Mouse (Mus musculus): ENCODE data around the gene Pex16. TPM values are rescaled to one million over a fixed set of nuclear protein-coding genes. Genes with fewer than 3 reads are reported as not detected.

The Pex16 gene
- polyA plus RNA-seq, 1 experiment from 2014 or later, result 22.4 TPM

GRCm38 (mm10) chr2:92421723-92422387 is 47.4 kb downstream of the Pex16 start:
- Histone ChIP-seq H3K4me3 (ENCODE audit: low read depth, low read length) (no peak overlapping the region), H3K36me3 (ENCODE audit: control insufficient read depth, insufficient read depth, low read length) (peaks cover 8% of the 10 kb centered on the region)
- ATAC-seq (ENCODE audit: insufficient read depth, low FRiP score, low TSS enrichment), result no peak

GRCm38 (mm10) chr2:92422388-92423135 is 48.1 kb downstream of the Pex16 start:
- no peaks in the 10 kb centered on the region for H3K27me3 ChIP-seq (ENCODE audit: control insufficient read depth, insufficient read depth, low read length)
- peaks cover 11% of the 10 kb centered on the region; the same call in 1 of the 2 replicates for H3K4me1 ChIP-seq (ENCODE audit: control insufficient read depth, insufficient read depth, low read length)
- H3K9me3 ChIP-seq (ENCODE audit: control insufficient read depth, low read length), result no peaks in the 10 kb centered on the region
- DNase-seq (ENCODE audit: low spot score), result no peak
- H3K4me2 ChIP-seq (ENCODE audit: low read depth), result no peak overlapping the region
- H3K9ac ChIP-seq (ENCODE audit: low read length), result no peak overlapping the region
- WGBS, result 84% methylated on average over 10 of the region's 10 CpGs
- H3K27ac ChIP-seq (ENCODE audit: low read depth, low read length), result no peak overlapping the region
- no peak overlapping the region for H3K4me3 ChIP-seq (ENCODE audit: low read depth, low read length)
- ATAC-seq (ENCODE audit: insufficient read depth, low FRiP score, low TSS enrichment), result no peak
- H3K36me3 ChIP-seq (ENCODE audit: control insufficient read depth, insufficient read depth, low read length), result peaks cover 7% of the 10 kb centered on the region

More at GRCm38 (mm10) chr2:92421723-92422387, 47.4 kb downstream of the Pex16 start:
- no peaks in the 10 kb centered on the region for H3K27me3 ChIP-seq (ENCODE audit: control insufficient read depth, insufficient read depth, low read length)
- DNase-seq (ENCODE audit: low spot score), result no peak
- peaks cover 11% of the 10 kb centered on the region; the same call in 1 of the 2 replicates for H3K4me1 ChIP-seq (ENCODE audit: control insufficient read depth, insufficient read depth, low read length)
- H3K27ac ChIP-seq (ENCODE audit: low read depth, low read length), result no peak overlapping the region
- WGBS, result 91% methylated on average over 7 of the region's 7 CpGs
- no peaks in the 10 kb centered on the region for H3K9me3 ChIP-seq (ENCODE audit: control insufficient read depth, low read length)
- no peak overlapping the region for H3K4me2 ChIP-seq (ENCODE audit: low read depth)
- no peak overlapping the region for H3K9ac ChIP-seq (ENCODE audit: low read length)

- no peak overlapping the region for H3K4me2 ChIP-seq (ENCODE audit: low read depth)
- no peak for ATAC-seq (ENCODE audit: insufficient read depth, low FRiP score, low TSS enrichment)
- H3K4me1 ChIP-seq (ENCODE audit: control insufficient read depth, insufficient read depth, low read length), result peaks cover 11% of the 10 kb centered on the region; the same call in 1 of the 2 replicates
- 94% methylated on average over 9 of the region's 9 CpGs for WGBS
- no peak overlapping the region for H3K27ac ChIP-seq (ENCODE audit: low read depth, low read length)
- no peak overlapping the region for H3K9ac ChIP-seq (ENCODE audit: low read length)
- no peaks in the 10 kb centered on the region for H3K9me3 ChIP-seq (ENCODE audit: control insufficient read depth, low read length)
- H3K36me3 ChIP-seq (ENCODE audit: control insufficient read depth, insufficient read depth, low read length), result peaks cover 5% of the 10 kb centered on the region; the same call in 1 of the 2 replicates
- H3K27me3 ChIP-seq (ENCODE audit: control insufficient read depth, insufficient read depth, low read length), result no peaks in the 10 kb centered on the region
- H3K4me3 ChIP-seq (ENCODE audit: low read depth, low read length), result no peak overlapping the region
- no peak for DNase-seq (ENCODE audit: low spot score)
These were observed 48.7 kb downstream of the Pex16 start for GRCm38 (mm10) chr2:92423156-92423555.

GRCm38 (mm10) chr2:92423702-92424461 is 49.4 kb downstream of the Pex16 start:
- Histone ChIP-seq H3K9me3 (ENCODE audit: control insufficient read depth, low read length) (no peaks in the 10 kb centered on the region), H3K9ac (ENCODE audit: low read length) (no peak overlapping the region; the same call in 1 of the 2 replicates), H3K36me3 (ENCODE audit: control insufficient read depth, insufficient read depth, low read length) (peaks cover 5% of the 10 kb centered on the region; the same call in 1 of the 2 replicates), H3K4me3 (ENCODE audit: low read depth, low read length) (no peak overlapping the region), H3K27me3 (ENCODE audit: control insufficient read depth, insufficient read depth, low read length) (no peaks in the 10 kb centered on the region), H3K27ac (ENCODE audit: low read depth, low read length) (peak overlapping the region; percentile 75), H3K4me2 (ENCODE audit: low read depth) (0 out of 2 replicates have a peak overlapping the region, but pooled peaks have one; percentile 2), H3K4me1 (ENCODE audit: control insufficient read depth, insufficient read depth, low read length) (peaks cover 11% of the 10 kb centered on the region; the same call in 1 of the 2 replicates)
- no peak; the same call in 1 of the 2 replicates for ATAC-seq (ENCODE audit: insufficient read depth, low FRiP score, low TSS enrichment)
- no peak for DNase-seq (ENCODE audit: low spot score)
- 76% methylated on average over 9 of the region's 9 CpGs for WGBS

GRCm38 (mm10) chr2:92424462-92425308 is 50.2 kb downstream of the Pex16 start:
- DNase-seq (ENCODE audit: low spot score), result peak; percentile 38
- Histone ChIP-seq H3K9me3 (ENCODE audit: control insufficient read depth, low read length) (no peaks in the 10 kb centered on the region), H3K9ac (ENCODE audit: low read length) (no peak overlapping the region; the same call in 1 of the 2 replicates), H3K36me3 (ENCODE audit: control insufficient read depth, insufficient read depth, low read length) (peaks cover 5% of the 10 kb centered on the region; the same call in 1 of the 2 replicates), H3K4me1 (ENCODE audit: control insufficient read depth, insufficient read depth, low read length) (peaks cover 11% of the 10 kb centered on the region; the same call in 1 of the 2 replicates), H3K27ac (ENCODE audit: low read depth, low read length) (peak overlapping the region; percentile 75), H3K4me3 (ENCODE audit: low read depth, low read length) (no peak overlapping the region), H3K27me3 (ENCODE audit: control insufficient read depth, insufficient read depth, low read length) (no peaks in the 10 kb centered on the region), H3K4me2 (ENCODE audit: low read depth) (peak overlapping the region; percentile 2; the same call in 1 of the 2 replicates)
- ATAC-seq (ENCODE audit: insufficient read depth, low FRiP score, low TSS enrichment), result peak; percentile 49
- 59% methylated on average over 9 of the region's 9 CpGs for WGBS

GRCm38 (mm10) chr2:92425366-92425765 is 50.9 kb downstream of the Pex16 start:
- WGBS, result 81% methylated on average over 4 of the region's 4 CpGs
- H3K4me1 ChIP-seq (ENCODE audit: control insufficient read depth, insufficient read depth, low read length), result peaks cover 11% of the 10 kb centered on the region; the same call in 1 of the 2 replicates
- H3K36me3 ChIP-seq (ENCODE audit: control insufficient read depth, insufficient read depth, low read length), result peaks cover 2% of the 10 kb centered on the region; the same call in 1 of the 2 replicates
- no peak overlapping the region for H3K4me3 ChIP-seq (ENCODE audit: low read depth, low read length)
- H3K27me3 ChIP-seq (ENCODE audit: control insufficient read depth, insufficient read depth, low read length), result no peaks in the 10 kb centered on the region
- DNase-seq (ENCODE audit: low spot score) (no peak), ATAC-seq (ENCODE audit: insufficient read depth, low FRiP score, low TSS enrichment) (no peak)
- H3K9ac ChIP-seq (ENCODE audit: low read length), result no peak overlapping the region
- H3K27ac ChIP-seq (ENCODE audit: low read depth, low read length), result no peak overlapping the region
- no peak overlapping the region for H3K4me2 ChIP-seq (ENCODE audit: low read depth)
- H3K9me3 ChIP-seq (ENCODE audit: control insufficient read depth, low read length), result no peaks in the 10 kb centered on the region

- H3K27me3 ChIP-seq (ENCODE audit: control insufficient read depth, insufficient read depth, low read length), result no peaks in the 10 kb centered on the region
- no peak overlapping the region for H3K4me2 ChIP-seq (ENCODE audit: low read depth)
- no peak overlapping the region for H3K4me3 ChIP-seq (ENCODE audit: low read depth, low read length)
- peaks cover 18% of the 10 kb centered on the region for H3K4me1 ChIP-seq (ENCODE audit: control insufficient read depth, insufficient read depth, low read length)
- no peaks in the 10 kb centered on the region for H3K9me3 ChIP-seq (ENCODE audit: control insufficient read depth, low read length)
- no peak overlapping the region for H3K9ac ChIP-seq (ENCODE audit: low read length)
- ATAC-seq (ENCODE audit: insufficient read depth, low FRiP score, low TSS enrichment) (no peak), DNase-seq (ENCODE audit: low spot score) (no peak)
- 98% methylated on average over 3 of the region's 3 CpGs for WGBS
- H3K36me3 ChIP-seq (ENCODE audit: control insufficient read depth, insufficient read depth, low read length), result no peaks in the 10 kb centered on the region
- H3K27ac ChIP-seq (ENCODE audit: low read depth, low read length), result no peak overlapping the region
These were observed 52.0 kb downstream of the Pex16 start for GRCm38 (mm10) chr2:92426426-92426825.

GRCm38 (mm10) chr2:92427882-92428281 is 53.4 kb downstream of the Pex16 start:
- H3K9me3 ChIP-seq (ENCODE audit: control insufficient read depth, low read length), result no peaks in the 10 kb centered on the region
- H3K4me2 ChIP-seq (ENCODE audit: low read depth), result no peak overlapping the region
- H3K27me3 ChIP-seq (ENCODE audit: control insufficient read depth, insufficient read depth, low read length), result no peaks in the 10 kb centered on the region
- 83% methylated on average over 6 of the region's 6 CpGs for WGBS
- H3K4me1 ChIP-seq (ENCODE audit: control insufficient read depth, insufficient read depth, low read length), result peaks cover 32% of the 10 kb centered on the region
- no peak overlapping the region for H3K27ac ChIP-seq (ENCODE audit: low read depth, low read length)
- no peak overlapping the region for H3K4me3 ChIP-seq (ENCODE audit: low read depth, low read length)
- no peaks in the 10 kb centered on the region for H3K36me3 ChIP-seq (ENCODE audit: control insufficient read depth, insufficient read depth, low read length)
- ATAC-seq (ENCODE audit: insufficient read depth, low FRiP score, low TSS enrichment) (no peak), DNase-seq (ENCODE audit: low spot score) (no peak)
- no peak overlapping the region for H3K9ac ChIP-seq (ENCODE audit: low read length)
